Mouse (Mus musculus) heart, adult 2 months (tissue): ENCODE results near the gene Nup107. TPM values are rescaled to one million over a fixed set of nuclear protein-coding genes. Genes with fewer than 3 reads are reported as not detected.
A peak's percentile ranks its signal among the peaks of the same experiment; 100 is the strongest.

Source experiments
- DNase-seq, 2 experiments: peaks; one replicate each; pipeline ENCODE4 v3.0.0; 2021
- H3K27ac ChIP-seq: fragments of 200-600 bp; 2 replicates; pipeline ENCODE4 v1.8.1; 2022
- H3K27me3 ChIP-seq: fragments of 200-500 bp; 2 replicates; pipeline ENCODE4 v1.6.1; 2012; ENCODE audit warnings: mild to moderate bottlenecking, low read length, inconsistent platforms, mixed read lengths; ENCODE audit not compliant: control insufficient read depth, insufficient read depth
- H3K36me3 ChIP-seq: fragments of 200-500 bp; 2 replicates; pipeline ENCODE4 v1.6.1; 2012; ENCODE audit warnings: low read length, inconsistent platforms; ENCODE audit not compliant: control insufficient read depth, insufficient read depth
- H3K4me1 ChIP-seq: fragments of 200-500 bp; 2 replicates; pipeline ENCODE4 v1.6.1; 2011; ENCODE audit warnings: low read length; ENCODE audit not compliant: control insufficient read depth, insufficient read depth
- H3K4me3 ChIP-seq: fragments of 200-600 bp; 2 replicates; pipeline ENCODE4 v1.8.1; 2022
- H3K79me2 ChIP-seq: fragments of 200-500 bp; replicated peaks from 2 replicates; pipeline ENCODE4 v1.6.1; 2012; ENCODE audit warnings: mild to moderate bottlenecking, inconsistent platforms, low read length, moderate library complexity, mixed read lengths; ENCODE audit not compliant: control insufficient read depth, insufficient read depth
- H3K9ac ChIP-seq: fragments of 200-500 bp; 2 replicates; pipeline ENCODE4 v1.6.1; 2012; ENCODE audit warnings: low read depth, mild to moderate bottlenecking, control low read depth, inconsistent platforms, low read length, mixed read lengths
- CTCF ChIP-seq: fragments of 200-600 bp; IDR thresholded peaks from 2 replicates; pipeline ENCODE4 v1.8.1; 2022; ENCODE audit warnings: antibody characterized with exemption, mild to moderate bottlenecking, moderate library complexity
- EP300 ChIP-seq: fragments of 200-500 bp; IDR thresholded peaks from 2 replicates; pipeline ENCODE4 v1.6.1; 2011; ENCODE audit warnings: low read depth, low read length, control low read depth; ENCODE audit not compliant: insufficient read depth
- POLR2A ChIP-seq: fragments of 200-500 bp; IDR thresholded peaks from 2 replicates; pipeline ENCODE4 v1.6.1; 2011; ENCODE audit warnings: mild to moderate bottlenecking, low read depth, low read length, control low read depth; ENCODE audit not compliant: insufficient read depth
- WGBS: fragments of 180-500 bp; shearing (Covaris S2); methylation state at CpG from one replicate; pipeline ENCODE4 v1.1.7; 2018; 5-methylcytosine and 5-hydroxymethylcytosine counted together
- intact Hi-C: fragments of 180-260 bp; cut with DNase I; formaldehyde crosslinking; loops from one replicate; pipeline ENCODE4 v1.15.1; 2025
- polyA plus RNA-seq: library from polyadenylated mRNA; depleted of rRNA; stranded (reverse); fragments of >200 nt; gene quantifications from 2 replicates; pipeline ENCODE4 v1.2.3, GENCODE M21; 2012
- total RNA-seq, 2 experiments: library from RNA; stranded (reverse); gene quantifications; 2 replicates each; pipeline ENCODE4 v1.2.3; 2021

Nup107 gene
- total and polyA plus RNA-seq, 3 experiments, result 4.9 to 8.6 (median 7.0) TPM

DNA sequence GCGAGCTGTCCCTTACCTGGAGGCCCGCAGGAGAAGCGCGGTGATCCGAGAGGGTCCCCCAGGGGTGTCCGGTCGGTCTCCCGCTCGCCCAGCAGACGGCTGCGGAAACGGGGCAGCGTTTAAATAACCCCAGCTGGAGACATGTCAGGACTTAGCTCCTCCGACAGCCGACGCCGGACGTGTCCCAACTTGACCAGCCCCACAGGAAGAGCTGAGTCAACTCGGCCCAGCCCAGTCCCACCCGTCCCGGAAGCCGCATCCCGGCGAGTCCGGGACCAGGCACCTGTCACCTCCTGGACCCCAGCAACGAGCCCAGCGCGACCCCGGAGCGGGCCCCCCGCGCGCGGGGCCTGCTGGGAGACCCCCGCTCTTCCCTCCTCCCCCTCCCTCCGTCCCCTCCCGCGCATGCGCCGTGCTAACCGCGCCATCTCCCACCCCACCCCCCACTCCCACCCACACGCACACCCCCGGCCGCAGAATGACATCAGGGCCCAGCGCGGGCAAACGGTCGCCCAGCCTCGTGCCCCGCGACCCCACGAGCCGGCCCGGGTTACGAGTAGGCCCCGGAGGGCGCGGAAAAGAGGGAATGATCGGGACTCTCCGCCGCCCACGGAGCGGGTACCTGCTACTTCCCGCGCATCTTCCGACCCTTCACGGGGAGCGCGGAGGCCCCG lies 82.4 kb downstream of the Nup107 start:
- H3K27ac ChIP-seq, result peak overlapping the region; percentile 100
- intact Hi-C loops, result loop anchor here (2.0 kb wide), 1 partner anchor 35 kb away; no protein-coding TSS in a partner anchor
- H3K79me2 ChIP-seq, result peaks cover 3% of the 10 kb centered on the region; the same call in 1 of the 2 replicates
- peaks cover 8% of the 10 kb centered on the region for H3K4me1 ChIP-seq
- peak; percentile 89 to 90 for DNase-seq
- H3K9ac ChIP-seq, result peak overlapping the region; percentile 86
- TF ChIP-seq CTCF, result no peak
- 0 out of 2 replicates have a peak, but pooled peaks have one; percentile 24 for TF ChIP-seq EP300
- TF ChIP-seq POLR2A, result peak; percentile 65; the same call in 1 of the 2 replicates
- WGBS, result under 1% methylated on average over 60 of the region's 71 CpGs
- H3K27me3 ChIP-seq, result no peaks in the 10 kb centered on the region
- H3K4me3 ChIP-seq, result peak overlapping the region; percentile 97
- peaks cover 19% of the 10 kb centered on the region for H3K36me3 ChIP-seq

DNA sequence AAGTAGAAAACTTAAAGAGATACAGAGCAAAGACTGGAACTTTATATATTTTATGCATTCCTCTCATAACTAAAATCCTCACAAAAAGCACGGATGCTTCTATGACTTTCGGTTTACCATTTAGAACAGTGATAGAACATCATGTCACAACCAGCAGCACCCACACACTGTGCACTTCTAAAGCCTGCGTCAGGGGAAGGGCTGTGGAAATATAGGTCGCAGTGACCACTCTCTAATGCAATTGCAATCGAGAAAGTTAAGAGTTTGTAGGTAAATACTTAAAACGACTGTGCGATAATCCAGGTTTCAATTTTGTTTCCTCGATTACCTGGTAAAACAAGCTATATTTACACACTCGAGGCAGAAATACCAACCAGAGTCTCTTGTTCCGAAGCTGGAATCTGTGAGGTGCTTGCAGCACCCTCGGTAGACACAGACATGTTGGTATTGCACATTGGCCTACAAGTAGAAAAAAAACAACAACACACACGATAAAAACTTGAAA lies 83.1 kb downstream of the Nup107 start:
- intact Hi-C loops, result no loop called here
- H3K79me2 ChIP-seq, result peaks cover 3% of the 10 kb centered on the region; the same call in 1 of the 2 replicates
- peaks cover 8% of the 10 kb centered on the region for H3K4me1 ChIP-seq
- TF ChIP-seq CTCF (no peak), EP300 (no peak), POLR2A (no peak)
- H3K27me3 ChIP-seq, result no peaks in the 10 kb centered on the region
- DNase-seq, result no peak
- H3K36me3 ChIP-seq, result peaks cover 19% of the 10 kb centered on the region
- H3K27ac ChIP-seq, result peak overlapping the region; percentile 100
- WGBS, result 12% methylated on average over 12 of the region's 12 CpGs
- H3K9ac ChIP-seq, result peak overlapping the region; percentile 86
- H3K4me3 ChIP-seq, result peak overlapping the region; percentile 97

DNA sequence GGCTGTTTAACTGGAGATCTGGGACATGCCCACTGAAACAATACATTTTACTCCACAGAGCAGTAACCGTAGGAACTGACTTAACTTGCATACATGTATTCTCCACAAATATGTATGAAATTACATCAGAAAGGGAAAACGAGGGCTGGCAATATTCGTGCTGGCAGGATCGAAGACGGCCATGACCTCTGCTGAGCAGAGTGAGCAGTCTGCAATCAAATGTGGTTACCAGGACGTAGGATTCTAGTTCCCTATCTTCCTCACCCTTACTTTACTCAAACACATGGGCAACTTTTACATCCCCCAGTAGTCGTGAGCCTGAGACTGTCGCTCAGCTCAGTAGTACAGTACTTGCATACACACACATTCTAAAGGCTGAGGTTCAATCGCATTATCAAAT lies 83.6 kb downstream of the Nup107 start:
- H3K79me2 ChIP-seq, result peaks cover 3% of the 10 kb centered on the region; the same call in 1 of the 2 replicates
- H3K36me3 ChIP-seq, result peaks cover 20% of the 10 kb centered on the region
- H3K27ac ChIP-seq, result 0 out of 2 replicates have a peak overlapping the region, but pooled peaks have one; percentile 100
- TF ChIP-seq CTCF (no peak), EP300 (no peak), POLR2A (no peak)
- H3K9ac ChIP-seq, result peak overlapping the region; percentile 50; the same call in 1 of the 2 replicates
- no peak for DNase-seq
- WGBS, result 51% methylated on average over 9 of the region's 9 CpGs
- peaks cover 8% of the 10 kb centered on the region for H3K4me1 ChIP-seq
- intact Hi-C loops, result no loop called here
- no peaks in the 10 kb centered on the region for H3K27me3 ChIP-seq
- H3K4me3 ChIP-seq, result no peak overlapping the region; the same call in 1 of the 2 replicates

DNA sequence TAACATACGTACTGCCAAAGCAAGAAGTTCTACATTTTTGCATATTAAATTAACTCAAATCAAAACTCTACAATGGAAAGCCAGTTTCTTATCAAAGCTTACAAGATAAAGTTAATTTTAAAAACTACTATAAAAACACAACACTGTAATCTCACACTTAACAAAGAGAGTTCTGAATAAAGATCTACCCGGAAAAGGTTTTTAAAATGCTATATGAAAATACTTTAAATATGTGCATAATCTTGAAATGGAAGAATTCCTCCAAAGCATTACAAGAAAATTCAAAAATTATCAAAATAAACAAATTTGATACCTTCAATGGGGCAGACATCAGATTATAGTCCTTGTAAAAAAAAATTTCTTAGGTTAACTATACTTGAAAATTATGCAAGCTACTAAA lies 84.1 kb downstream of the Nup107 start:
- Histone ChIP-seq H3K4me1 (peaks cover 8% of the 10 kb centered on the region), H3K27ac (no peak overlapping the region), H3K36me3 (peaks cover 23% of the 10 kb centered on the region), H3K9ac (no peak overlapping the region), H3K4me3 (no peak overlapping the region), H3K79me2 (peaks cover 3% of the 10 kb centered on the region; the same call in 1 of the 2 replicates), H3K27me3 (no peaks in the 10 kb centered on the region)
- no peak for DNase-seq
- no peak for TF ChIP-seq EP300
- TF ChIP-seq POLR2A, result no peak
- no peak for TF ChIP-seq CTCF
- intact Hi-C loops, result no loop called here
- 94% methylated on average over 2 of the region's 2 CpGs for WGBS

DNA sequence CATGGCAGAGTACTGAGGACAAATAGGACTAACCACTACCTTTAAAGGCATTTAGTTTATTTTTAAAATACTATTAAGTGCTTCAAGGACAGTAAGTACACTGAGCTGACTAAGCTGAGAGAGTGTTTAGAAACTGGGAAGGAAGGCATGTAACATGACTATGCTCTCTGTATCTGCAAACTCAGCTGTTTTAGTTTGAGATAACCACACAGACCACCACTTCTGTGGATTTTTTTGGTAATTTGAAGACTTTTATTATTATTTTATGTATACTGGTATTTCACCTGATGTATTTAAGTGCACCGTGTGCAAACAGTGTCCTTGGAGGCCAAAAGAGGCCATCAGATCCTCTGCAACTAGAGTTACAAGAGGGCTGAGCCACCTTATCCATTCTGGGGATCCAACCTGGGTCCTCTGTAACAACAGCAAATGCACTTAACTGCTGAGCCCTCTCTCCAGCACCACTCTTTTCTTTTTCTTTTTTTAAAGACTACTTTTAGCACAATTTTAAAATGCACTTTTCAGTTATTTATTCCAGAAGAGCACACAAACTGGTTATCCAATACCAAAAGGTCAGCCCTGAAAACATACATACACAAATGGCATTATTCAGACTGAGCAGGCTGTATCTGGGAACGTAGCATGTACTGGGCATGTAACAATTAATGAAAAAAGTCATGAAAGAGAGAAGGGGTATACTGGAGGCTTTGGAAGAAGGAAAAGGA lies 85.2 kb downstream of the Nup107 start:
- intact Hi-C loops, result no loop called here

More for the DNA sequence above, 85.2 kb downstream of the Nup107 start:
- H3K9ac ChIP-seq, result no peak overlapping the region
- peak overlapping the region; percentile 3; the same call in 1 of the 2 replicates for H3K27ac ChIP-seq
- H3K4me1 ChIP-seq, result peaks cover 8% of the 10 kb centered on the region
- no peak for DNase-seq
- H3K27me3 ChIP-seq, result no peaks in the 10 kb centered on the region
- H3K4me3 ChIP-seq, result no peak overlapping the region
- TF ChIP-seq POLR2A (no peak), EP300 (no peak), CTCF (no peak)
- 72% methylated on average over 2 of the region's 2 CpGs for WGBS
- H3K79me2 ChIP-seq, result peaks cover 4% of the 10 kb centered on the region; the same call in 1 of the 2 replicates
- H3K36me3 ChIP-seq, result peaks cover 30% of the 10 kb centered on the region
